In the genomic region with DNA sequence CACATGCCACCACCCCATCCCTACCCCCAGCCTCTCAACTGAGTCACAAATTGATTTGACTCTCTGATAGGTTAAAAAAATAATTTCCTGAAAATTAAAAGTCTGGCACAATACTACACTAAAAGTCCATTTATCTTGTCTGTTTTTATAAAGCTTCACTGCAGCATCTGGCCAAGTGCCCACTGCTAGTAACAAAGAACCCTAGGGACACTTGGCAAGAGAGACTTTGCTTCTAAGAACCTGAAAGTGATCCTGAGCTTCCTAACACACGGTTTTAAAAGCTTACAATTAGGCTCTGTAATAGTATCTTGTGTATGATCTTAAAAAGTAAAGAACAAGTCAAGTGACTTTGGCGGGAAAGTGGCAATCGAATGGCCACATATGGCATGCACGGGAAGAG, we compare ENCODE assay signal across 12 mouse cellular contexts.
DNase-seq lines count a peak whose midpoint lies in the region; ATAC-seq and TF ChIP-seq lines count a peak whose summit lies in the region.
"Had no signal": no experiment of that assay in that cellular context is flagged by ENCODE, and none has a peak within 500 bp of the region (broad histone marks: within the 10 kb centered on the region; RNA-seq: fewer than 3 reads in every experiment).

No protein-coding gene starts in this region.

- peak; percentile 20 for DNase-seq in forebrain, embryonic 14.5 days (ENCODE audit: low spot score)
- no peak for DNase-seq in forebrain, embryonic 10.5 days (ENCODE audit: extremely low spot score, low spot score)
- DNase-seq in lung, embryonic 14.5 days: peak; percentile 72
- DNase-seq in lung, postnatal 25 days (ENCODE audit: low spot score): no peak
- DNase-seq in lung, postnatal 10 days: peak; percentile 41
- no peak for DNase-seq in right cerebral cortex, postnatal 14 days
- DNase-seq in embryo, embryonic 9.5 days (ENCODE audit: extremely low spot score): no peak
- DNase-seq: thymus, adult 18-20 months had no signal

- 55% methylated on average over 4 of the region's 4 CpGs for WGBS in forebrain, embryonic 14.5 days
- WGBS in forebrain, embryonic 10.5 days: 68% methylated on average over 4 of the region's 4 CpGs
- 6% methylated on average over 4 of the region's 4 CpGs for WGBS in lung, embryonic 14.5 days
- WGBS in embryonic facial prominence, embryonic 15.5 days: 28% methylated on average over 4 of the region's 4 CpGs

- H3K27ac ChIP-seq in forebrain, embryonic 14.5 days (ENCODE audit: low read depth, low read length): no peak overlapping the region
- H3K27ac ChIP-seq in forebrain, embryonic 10.5 days: no peak overlapping the region
- no peak overlapping the region for H3K27ac ChIP-seq in lung, embryonic 14.5 days (ENCODE audit: low read depth)
- H3K27ac ChIP-seq in embryonic facial prominence, embryonic 15.5 days (replicated peaks): 0 out of 2 replicates have a peak overlapping the region, but pooled peaks have one; percentile 5
- H3K27ac ChIP-seq: hindbrain, embryonic 12.5 days; left cerebral cortex, adult 2 months; neural tube, embryonic 13.5 days had no signal

- ATAC-seq in forebrain, embryonic 14.5 days: no peak
- peak; percentile 44; the same call in 1 of the 2 replicates for ATAC-seq in lung, embryonic 14.5 days (ENCODE audit: insufficient read depth)
- ATAC-seq in embryonic facial prominence, embryonic 15.5 days (ENCODE audit: insufficient number of reproducible peaks, low FRiP score, low TSS enrichment, low read depth): no peak

- H3K9me3 ChIP-seq in forebrain, embryonic 14.5 days (replicated peaks; ENCODE audit: control insufficient read depth, low read length): no peaks in the 10 kb centered on the region
- no peaks in the 10 kb centered on the region for H3K9me3 ChIP-seq in forebrain, embryonic 10.5 days
- no peaks in the 10 kb centered on the region; the same call in 1 of the 2 replicates for H3K9me3 ChIP-seq in lung, embryonic 14.5 days (ENCODE audit: low read depth, low read length)
- H3K9me3 ChIP-seq in embryonic facial prominence, embryonic 15.5 days (replicated peaks): no peaks in the 10 kb centered on the region
- H3K9me3 ChIP-seq: hindbrain, embryonic 12.5 days; neural tube, embryonic 13.5 days had no signal

- H3K27me3 ChIP-seq in forebrain, embryonic 14.5 days (replicated peaks; ENCODE audit: control insufficient read depth, insufficient read depth, low read length): no peaks in the 10 kb centered on the region
- H3K27me3 ChIP-seq in forebrain, embryonic 10.5 days (ENCODE audit: poor library complexity, severe bottlenecking): peaks cover 3% of the 10 kb centered on the region
- no peaks in the 10 kb centered on the region for H3K27me3 ChIP-seq in lung, embryonic 14.5 days (ENCODE audit: insufficient read depth, low read length)
- no peaks in the 10 kb centered on the region for H3K27me3 ChIP-seq in embryonic facial prominence, embryonic 15.5 days
- H3K27me3 ChIP-seq: hindbrain, embryonic 12.5 days; neural tube, embryonic 13.5 days had no signal

- no peaks in the 10 kb centered on the region for H3K36me3 ChIP-seq in forebrain, embryonic 14.5 days (ENCODE audit: control insufficient read depth, insufficient read depth, low read length)
- no peaks in the 10 kb centered on the region for H3K36me3 ChIP-seq in forebrain, embryonic 10.5 days (replicated peaks)
- H3K36me3 ChIP-seq in lung, embryonic 14.5 days (ENCODE audit: insufficient read depth): no peaks in the 10 kb centered on the region
- H3K36me3 ChIP-seq in embryonic facial prominence, embryonic 15.5 days: no peaks in the 10 kb centered on the region
- H3K36me3 ChIP-seq: hindbrain, embryonic 12.5 days; neural tube, embryonic 13.5 days had no signal

- no peak overlapping the region for H3K4me3 ChIP-seq in forebrain, embryonic 14.5 days (ENCODE audit: low read depth, low read length)
- no peak overlapping the region for H3K4me3 ChIP-seq in forebrain, embryonic 10.5 days
- no peak overlapping the region for H3K4me3 ChIP-seq in lung, embryonic 14.5 days (ENCODE audit: low read depth, low read length)
- no peak overlapping the region for H3K4me3 ChIP-seq in embryonic facial prominence, embryonic 15.5 days (replicated peaks)
- H3K4me3 ChIP-seq: hindbrain, embryonic 12.5 days; left cerebral cortex, adult 2 months; neural tube, embryonic 13.5 days had no signal

- no peak overlapping the region for H3K9ac ChIP-seq in forebrain, embryonic 14.5 days (ENCODE audit: low read length)
- no peak overlapping the region for H3K9ac ChIP-seq in lung, embryonic 14.5 days
- no peak overlapping the region for H3K9ac ChIP-seq in embryonic facial prominence, embryonic 15.5 days
- H3K9ac ChIP-seq: hindbrain, embryonic 12.5 days; neural tube, embryonic 13.5 days had no signal

- H3K4me1 ChIP-seq in forebrain, embryonic 14.5 days (ENCODE audit: control insufficient read depth, insufficient read depth, low read length): peaks cover 4% of the 10 kb centered on the region; the same call in 1 of the 2 replicates
- H3K4me1 ChIP-seq in forebrain, embryonic 10.5 days: peaks cover 30% of the 10 kb centered on the region
- H3K4me1 ChIP-seq in lung, embryonic 14.5 days (ENCODE audit: insufficient read depth): peaks cover 9% of the 10 kb centered on the region; the same call in 1 of the 2 replicates
- peaks cover 17% of the 10 kb centered on the region for H3K4me1 ChIP-seq in embryonic facial prominence, embryonic 15.5 days

- no peak overlapping the region for H3K4me2 ChIP-seq in forebrain, embryonic 14.5 days (ENCODE audit: low read length)
- peak overlapping the region; percentile 44 for H3K4me2 ChIP-seq in lung, embryonic 14.5 days
- H3K4me2 ChIP-seq in embryonic facial prominence, embryonic 15.5 days (replicated peaks): peak overlapping the region; percentile 26

- TF ChIP-seq CTCF in lung, embryonic 14.5 days (IDR thresholded peaks at IDR 0.05; ENCODE audit: low read depth): no peak

Comparison
In these comparisons a context has a peak if more than half of its experiments do, and no peak if none do; other contexts are left out.
1. DNase-seq: peak in forebrain, embryonic 14.5 days (single experiment), lung, embryonic 14.5 days (single experiment) and lung, postnatal 10 days (single experiment); none in forebrain, embryonic 10.5 days (single experiment), lung, postnatal 25 days (single experiment), right cerebral cortex, postnatal 14 days (single experiment) and embryo, embryonic 9.5 days (single experiment).